Mouse (Mus musculus) erythroblast, embryonic 14.5 days (primary cell): ENCODE data around the gene Pdk2. TPM values are rescaled to one million over a fixed set of nuclear protein-coding genes. Genes with fewer than 3 reads are reported as not detected.

ENCODE experiments used
- H3K27me3 ChIP-seq: 2 replicates; pipeline ENCODE4 v1.6.1; 2012; ENCODE audit warnings: inconsistent platforms; ENCODE audit not compliant: control insufficient read depth
- H3K36me3 ChIP-seq: 2 replicates; pipeline ENCODE4 v1.6.1; 2012; ENCODE audit warnings: mild to moderate bottlenecking, inconsistent platforms; ENCODE audit not compliant: control insufficient read depth
- H3K4me1 ChIP-seq: 2 replicates; pipeline ENCODE4 v1.6.1; 2012; ENCODE audit warnings: inconsistent platforms; ENCODE audit not compliant: control insufficient read depth
- H3K4me3 ChIP-seq: replicated peaks from 2 replicates; pipeline ENCODE3; 2012; ENCODE audit warnings: moderate library complexity, mild to moderate bottlenecking, inconsistent platforms
- H3K9me3 ChIP-seq: 2 replicates; pipeline ENCODE4 v1.6.1; 2012; ENCODE audit warnings: low read length, inconsistent platforms, mixed read lengths; ENCODE audit not compliant: control insufficient read depth
- GATA1 ChIP-seq: IDR thresholded peaks from 2 replicates; pipeline ENCODE4 v1.6.1; 2012; ENCODE audit warnings: low read length, inconsistent platforms, mixed read lengths
- TAL1 ChIP-seq: IDR thresholded peaks from 3 replicates; pipeline ENCODE4 v1.6.1; 2012; ENCODE audit warnings: low read length, inconsistent platforms, mixed read lengths
- polyA plus RNA-seq: library from polyadenylated mRNA; stranded (reverse); fragments of >175 nt; gene quantifications from 2 replicates; pipeline ENCODE4 v1.2.3, GENCODE M21; 2012

Pdk2 gene
- polyA plus RNA-seq, 1 experiment: 4.0 TPM

DNA sequence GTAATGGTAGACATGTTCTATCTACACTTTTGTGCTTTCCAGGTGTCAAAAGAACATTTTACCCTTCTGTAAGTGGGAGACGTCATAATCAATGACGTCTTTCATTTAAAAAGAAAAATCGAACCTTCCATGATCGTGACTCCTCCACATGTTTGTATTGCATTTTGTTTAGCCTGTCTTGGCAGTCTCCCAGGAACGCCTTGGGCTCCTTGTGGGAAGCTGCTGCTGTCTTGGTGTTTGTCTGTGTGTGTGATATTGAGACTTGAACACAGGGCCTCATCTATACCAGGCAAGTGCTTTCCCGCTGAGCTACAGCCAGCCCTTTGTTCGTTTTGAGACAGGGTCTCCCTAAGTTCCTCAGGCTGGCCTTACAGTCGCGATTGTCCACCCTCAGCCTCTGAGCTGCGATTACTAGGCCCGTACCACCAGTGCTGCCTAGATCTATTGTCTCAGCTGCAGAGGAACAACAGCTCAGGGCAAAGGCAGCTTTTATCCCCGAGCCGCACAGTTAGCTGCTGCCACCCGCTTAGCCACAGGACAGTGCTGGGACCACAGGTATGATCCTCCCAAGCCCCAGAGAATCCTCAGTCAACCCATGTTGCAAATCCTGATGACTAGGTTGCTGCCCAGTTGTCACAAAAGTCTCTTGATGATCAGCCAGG, 2.9 kb downstream of the Pdk2 start:
- no peaks in the 10 kb centered on the region for H3K27me3 ChIP-seq
- H3K4me3 ChIP-seq: no peak overlapping the region
- H3K4me1 ChIP-seq: peaks cover 51% of the 10 kb centered on the region
- no peaks in the 10 kb centered on the region for H3K9me3 ChIP-seq
- TF ChIP-seq TAL1: no peak
- no peak for TF ChIP-seq GATA1
- H3K36me3 ChIP-seq: peaks cover 42% of the 10 kb centered on the region

DNA sequence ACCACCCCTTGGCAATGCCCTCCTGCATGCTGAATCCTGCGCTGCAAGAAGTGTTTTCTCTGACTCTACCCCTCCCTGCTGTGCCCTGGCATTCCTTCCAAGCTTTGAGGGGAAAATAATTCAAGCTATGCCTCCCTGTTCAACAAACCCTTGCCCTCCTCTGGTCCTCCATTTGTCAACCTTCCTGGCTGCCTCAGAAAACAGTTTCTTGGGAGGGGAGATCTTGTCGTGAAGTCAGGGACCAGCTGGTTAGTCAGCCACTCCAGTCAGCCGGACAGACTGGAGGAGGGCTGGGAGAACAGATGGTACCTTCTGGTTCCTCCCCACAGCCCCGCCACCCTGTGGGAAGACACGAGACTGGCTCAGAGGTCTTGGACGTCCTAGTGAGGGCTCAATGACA, 3.8 kb downstream of the Pdk2 start:
- peaks cover 42% of the 10 kb centered on the region for H3K36me3 ChIP-seq

DNA sequence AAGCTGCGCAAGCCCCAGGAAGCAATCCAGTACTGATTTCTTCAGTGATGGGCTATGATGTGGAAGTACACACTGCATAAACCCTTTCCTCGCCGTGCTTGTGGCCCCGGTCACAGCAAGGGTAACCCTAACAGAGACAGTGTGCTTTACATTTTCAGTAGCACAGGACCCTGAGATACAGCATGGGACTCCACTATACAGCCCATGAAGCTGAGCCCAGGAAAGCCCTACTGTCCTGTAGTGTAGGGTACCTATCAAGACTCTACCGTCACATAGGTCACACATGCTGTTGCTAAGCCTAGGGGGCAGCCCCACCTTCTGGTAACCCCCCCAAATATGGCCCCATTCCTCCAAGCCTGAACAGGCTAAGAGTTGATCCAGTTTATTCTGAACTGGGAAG, 4.6 kb downstream of the Pdk2 start:
- Histone ChIP-seq H3K4me1 (peaks cover 42% of the 10 kb centered on the region), H3K9me3 (no peaks in the 10 kb centered on the region), H3K36me3 (peaks cover 47% of the 10 kb centered on the region), H3K27me3 (no peaks in the 10 kb centered on the region), H3K4me3 (no peak overlapping the region)
- TF ChIP-seq GATA1: no peak
- TF ChIP-seq TAL1: no peak

More for the DNA sequence above, 3.8 kb downstream of the Pdk2 start:
- Histone ChIP-seq H3K4me1 (peaks cover 50% of the 10 kb centered on the region), H3K27me3 (no peaks in the 10 kb centered on the region), H3K9me3 (no peaks in the 10 kb centered on the region), H3K4me3 (no peak overlapping the region)
- TF ChIP-seq TAL1 (no peak), GATA1 (no peak)

- no peak for TF ChIP-seq TAL1
- TF ChIP-seq GATA1: no peak
- Histone ChIP-seq H3K4me1 (peaks cover 27% of the 10 kb centered on the region), H3K4me3 (no peak overlapping the region), H3K9me3 (no peaks in the 10 kb centered on the region), H3K27me3 (no peaks in the 10 kb centered on the region), H3K36me3 (peaks cover 48% of the 10 kb centered on the region)
Observed at GRCm38 (mm10) chr11:95034902-95035301, 6.3 kb downstream of the Pdk2 start.

DNA sequence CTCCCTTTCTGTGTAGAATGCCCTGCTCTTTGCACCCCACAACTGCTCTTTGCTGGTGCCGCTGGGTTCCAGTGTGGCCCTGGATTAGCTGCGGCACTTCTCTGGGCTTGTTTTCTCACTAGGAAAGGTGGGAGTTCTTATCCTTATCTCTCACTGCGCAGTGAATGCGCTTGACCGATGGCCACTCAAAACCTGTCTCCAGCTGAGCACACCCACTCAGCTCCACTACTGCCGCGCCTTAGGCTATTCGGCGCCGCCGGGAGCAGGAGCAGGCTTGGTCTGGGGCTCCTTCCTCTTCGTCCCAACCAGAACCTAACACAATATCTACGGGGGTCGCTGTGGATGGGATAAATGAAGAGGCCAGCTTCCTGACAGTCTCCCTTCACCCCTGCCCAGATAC, 7.5 kb downstream of the Pdk2 start:
- peaks cover 51% of the 10 kb centered on the region for H3K36me3 ChIP-seq
- no peaks in the 10 kb centered on the region for H3K9me3 ChIP-seq
- peaks cover 18% of the 10 kb centered on the region for H3K4me1 ChIP-seq
- no peak overlapping the region for H3K4me3 ChIP-seq
- H3K27me3 ChIP-seq: no peaks in the 10 kb centered on the region
- TF ChIP-seq GATA1 (no peak), TAL1 (no peak)

- Histone ChIP-seq H3K4me1 (peaks cover 15% of the 10 kb centered on the region), H3K27me3 (no peaks in the 10 kb centered on the region), H3K9me3 (no peaks in the 10 kb centered on the region), H3K36me3 (peaks cover 47% of the 10 kb centered on the region), H3K4me3 (no peak overlapping the region)
- no peak for TF ChIP-seq TAL1
- TF ChIP-seq GATA1: no peak
Observed at GRCm38 (mm10) chr11:95032945-95033344, 8.2 kb downstream of the Pdk2 start.

DNA sequence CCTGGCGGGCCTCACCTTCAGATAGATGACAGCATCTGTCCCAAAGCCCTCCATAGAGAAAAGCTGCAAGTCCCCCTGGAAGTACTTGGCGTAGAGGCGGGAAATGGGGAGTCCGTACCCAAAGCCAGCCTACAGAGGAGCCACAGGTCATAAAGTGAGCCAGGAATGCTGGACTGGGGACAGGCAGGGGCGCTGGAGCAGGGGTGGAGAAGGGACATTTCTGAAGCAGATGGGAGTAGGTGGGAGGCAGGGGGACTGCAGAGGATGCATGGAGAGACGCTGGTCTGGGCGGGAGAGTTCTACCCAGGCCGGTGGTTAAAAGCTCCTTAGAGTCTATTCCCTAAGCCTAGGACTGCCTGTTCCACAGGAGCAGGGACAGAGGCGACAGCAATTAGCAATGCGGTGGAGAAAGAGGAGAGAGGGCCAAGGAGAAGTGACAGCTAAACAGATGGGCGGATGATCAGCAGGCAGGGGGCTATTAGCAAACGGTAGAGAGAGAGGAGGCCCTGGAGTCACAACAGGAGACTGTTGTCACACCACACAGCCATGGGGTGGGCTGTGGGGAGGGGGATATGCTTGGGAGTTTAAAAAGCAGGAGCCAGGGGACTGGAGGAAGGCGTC, 13.2 kb downstream of the Pdk2 start:
- Histone ChIP-seq H3K9me3 (no peaks in the 10 kb centered on the region), H3K4me1 (peaks cover 32% of the 10 kb centered on the region), H3K4me3 (no peak overlapping the region), H3K36me3 (peaks cover 63% of the 10 kb centered on the region), H3K27me3 (no peaks in the 10 kb centered on the region)
- TF ChIP-seq GATA1 (no peak), TAL1 (no peak)

DNA sequence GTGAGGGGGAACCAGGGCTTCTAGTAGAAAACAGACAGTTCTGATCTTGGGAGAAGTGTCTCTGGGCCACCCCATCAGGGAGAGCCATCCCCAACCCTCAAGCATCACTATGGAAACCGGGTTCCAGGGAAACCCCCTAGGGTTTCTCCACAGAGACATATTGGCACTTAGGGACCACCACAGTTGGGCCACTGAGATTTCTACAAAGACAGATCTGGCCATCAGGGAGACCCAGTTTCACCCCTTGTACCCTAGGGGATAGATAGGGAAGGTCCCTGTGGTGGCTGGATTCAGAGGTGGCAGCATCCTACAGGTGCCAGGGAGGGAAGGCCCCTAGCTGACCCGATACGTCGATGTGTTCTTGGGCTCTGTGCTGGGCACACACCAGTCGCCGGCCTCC, 14.3 kb downstream of the Pdk2 start:
- Histone ChIP-seq H3K4me3 (no peak overlapping the region), H3K4me1 (peaks cover 37% of the 10 kb centered on the region), H3K9me3 (no peaks in the 10 kb centered on the region), H3K27me3 (no peaks in the 10 kb centered on the region; the same call in 1 of the 2 replicates), H3K36me3 (peaks cover 72% of the 10 kb centered on the region)
- TF ChIP-seq TAL1 (no peak), GATA1 (no peak)

DNA sequence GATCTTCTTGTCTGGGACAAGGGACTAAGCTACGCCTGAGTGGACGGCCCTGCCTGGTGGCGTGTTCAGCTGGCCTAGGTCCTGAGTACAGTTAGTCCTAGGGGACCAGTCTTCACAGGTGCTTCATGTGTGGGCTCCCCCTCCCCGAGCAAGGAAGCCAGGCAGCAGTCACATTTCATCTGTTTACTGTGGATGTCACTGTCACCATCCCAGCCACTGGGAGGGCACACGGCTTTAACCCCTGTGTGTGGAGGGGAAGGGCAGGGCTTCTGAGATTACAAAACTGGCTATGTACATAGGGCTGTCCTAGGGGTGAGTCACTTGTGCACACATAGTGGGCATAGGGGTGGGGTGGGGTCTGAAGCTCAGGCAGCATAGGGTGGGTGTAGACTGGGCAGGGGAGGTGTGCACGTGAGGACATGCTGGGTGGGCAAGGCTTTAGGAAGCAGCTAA, 15.0 kb downstream of the Pdk2 start:
- no peaks in the 10 kb centered on the region; the same call in 1 of the 2 replicates for H3K27me3 ChIP-seq
- peaks cover 44% of the 10 kb centered on the region for H3K4me1 ChIP-seq
- no peaks in the 10 kb centered on the region for H3K9me3 ChIP-seq
- TF ChIP-seq GATA1: no peak
- TF ChIP-seq TAL1: no peak
- peaks cover 76% of the 10 kb centered on the region for H3K36me3 ChIP-seq
- no peak overlapping the region for H3K4me3 ChIP-seq
